Mouse (Mus musculus) limb, embryonic 14.5 days (tissue): ENCODE data around the gene Hoxa5. TPM values are rescaled to one million over a fixed set of nuclear protein-coding genes. Genes with fewer than 3 reads are reported as not detected.
A peak's percentile ranks its signal among the peaks of the same experiment; 100 is the strongest.

Source experiments
- ATAC-seq: fragments of 200-750 bp; cut with Nextera tagmentation; 2 replicates; pipeline ENCODE4 v1.8.0; 2017; ENCODE audit warnings: low read depth, moderate number of reproducible peaks, moderate TSS enrichment; ENCODE audit not compliant: low FRiP score
- DNase-seq: peaks from one replicate; pipeline ENCODE4 v3.0.0-alpha.2; 2015; ENCODE audit warnings: low spot score
- H3K27ac ChIP-seq: fragments of 300-500 bp; sonication (generic); replicated peaks from 2 replicates; pipeline ENCODE4 v1.5.1; 2014; ENCODE audit warnings: low read depth, mild to moderate bottlenecking, low read length, moderate library complexity, mixed read lengths
- H3K27me3 ChIP-seq: fragments of 300-500 bp; sonication (generic); 2 replicates; pipeline ENCODE4 v1.6.1; 2014; ENCODE audit warnings: low read length, mixed read lengths; ENCODE audit not compliant: control insufficient read depth, insufficient read depth
- H3K36me3 ChIP-seq: fragments of 300-500 bp; sonication (generic); 2 replicates; pipeline ENCODE4 v1.6.1; 2014; ENCODE audit warnings: mild to moderate bottlenecking, low read length, moderate library complexity, mixed read lengths; ENCODE audit not compliant: control insufficient read depth, insufficient read depth
- H3K4me1 ChIP-seq: fragments of 300-500 bp; sonication (generic); 2 replicates; pipeline ENCODE4 v1.6.1; 2014; ENCODE audit warnings: antibody characterized with exemption, low read length, mixed read lengths; ENCODE audit not compliant: control insufficient read depth, insufficient read depth
- H3K4me2 ChIP-seq: fragments of 300-500 bp; sonication (generic); replicated peaks from 2 replicates; pipeline ENCODE4 v1.6.1; 2014; ENCODE audit warnings: low read depth, mild to moderate bottlenecking, low read length, moderate library complexity; ENCODE audit not compliant: severe bottlenecking
- H3K4me3 ChIP-seq: fragments of 300-500 bp; sonication (generic); replicated peaks from 2 replicates; pipeline ENCODE4 v1.5.1; 2014; ENCODE audit warnings: low read length
- H3K9ac ChIP-seq: fragments of 300-500 bp; sonication (generic); 2 replicates; pipeline ENCODE4 v1.6.1; 2014; ENCODE audit warnings: mild to moderate bottlenecking, low read depth, low read length, moderate library complexity; ENCODE audit not compliant: severe bottlenecking
- H3K9me3 ChIP-seq: fragments of 300-500 bp; sonication (generic); 2 replicates; pipeline ENCODE4 v1.6.1; 2016; ENCODE audit warnings: low read length; ENCODE audit not compliant: control insufficient read depth
- POLR2A ChIP-seq: fragments of 200-500 bp; IDR thresholded peaks from 2 replicates; pipeline ENCODE4 v1.8.0; 2012; ENCODE audit warnings: inconsistent platforms, mild to moderate bottlenecking, moderate library complexity, borderline replicate concordance; ENCODE audit not compliant: insufficient read depth, insufficient read length; ENCODE audit errors: extremely low read depth
- WGBS: fragments of 180-500 bp; shearing (Covaris S2); extraction: QIAGEN DNeasy Blood & Tissue Kit; methylation state at CpG from one replicate; pipeline ENCODE4 v1.1.7; 2014; 5-methylcytosine and 5-hydroxymethylcytosine counted together
- polyA plus RNA-seq, 2 experiments: library from polyadenylated mRNA; depleted of rRNA in 1 of 2; stranded (reverse) in 1 of 2; unstranded in 1 of 2; fragments of >200 nt; fragmentation: Nextera tagmentation in 1 of 2; extraction: Ambion mirVana in 1 of 2; gene quantifications; 2 replicates each; pipeline versions ENCODE4 v1.2.1 to v1.2.3; 2012 to 2014

Gene Hoxa5
- polyA plus RNA-seq, 2 experiments = 3.4 to 11.0 TPM

GRCm38 (mm10) chr6:52206882-52207683, 2.7 kb upstream of the Hoxa5 start:
- Histone ChIP-seq H3K4me1 (peaks cover 64% of the 10 kb centered on the region), H3K9ac (no peak overlapping the region), H3K9me3 (no peaks in the 10 kb centered on the region), H3K27me3 (peaks cover 35% of the 10 kb centered on the region; the same call in 1 of the 2 replicates), H3K4me2 (peak overlapping the region; percentile 91), H3K4me3 (no peak overlapping the region), H3K36me3 (peaks cover 35% of the 10 kb centered on the region), H3K27ac (no peak overlapping the region)
- 34% methylated on average over 4 of the region's 4 CpGs for WGBS
- no peak for DNase-seq
- no peak for TF ChIP-seq POLR2A
- ATAC-seq = no peak

GRCm38 (mm10) chr6:52205638-52206621, 1.5 kb upstream of the Hoxa5 start:
- Histone ChIP-seq H3K27me3 (peaks cover 30% of the 10 kb centered on the region; the same call in 1 of the 2 replicates), H3K9ac (peak overlapping the region; percentile 25; the same call in 1 of the 2 replicates), H3K9me3 (no peaks in the 10 kb centered on the region), H3K4me2 (peak overlapping the region; percentile 91), H3K4me3 (peak overlapping the region; percentile 10), H3K4me1 (peaks cover 57% of the 10 kb centered on the region), H3K27ac (0 out of 2 replicates have a peak overlapping the region, but pooled peaks have one; percentile 38), H3K36me3 (peaks cover 39% of the 10 kb centered on the region)
- no peak for TF ChIP-seq POLR2A
- no peak for DNase-seq
- 21% methylated on average over 51 of the region's 55 CpGs for WGBS
- no peak for ATAC-seq

GRCm38 (mm10) chr6:52205221-52205620, 834 bp upstream of the Hoxa5 start:
- Histone ChIP-seq H3K27me3 (peaks cover 29% of the 10 kb centered on the region), H3K36me3 (peaks cover 39% of the 10 kb centered on the region), H3K9ac (0 out of 2 replicates have a peak overlapping the region, but pooled peaks have one; percentile 25), H3K27ac (0 out of 2 replicates have a peak overlapping the region, but pooled peaks have one; percentile 38), H3K9me3 (no peaks in the 10 kb centered on the region), H3K4me1 (peaks cover 59% of the 10 kb centered on the region), H3K4me2 (peak overlapping the region; percentile 91), H3K4me3 (peak overlapping the region; percentile 46)
- WGBS = 26% methylated on average over 14 of the region's 14 CpGs
- TF ChIP-seq POLR2A = no peak
- ATAC-seq (no peak), DNase-seq (no peak)

GRCm38 (mm10) chr6:52203371-52204049, 877 bp downstream of the Hoxa5 start:
- Histone ChIP-seq H3K27me3 (peaks cover 38% of the 10 kb centered on the region), H3K27ac (no peak overlapping the region), H3K4me3 (peak overlapping the region; percentile 46), H3K4me1 (peaks cover 46% of the 10 kb centered on the region), H3K36me3 (peaks cover 39% of the 10 kb centered on the region), H3K9ac (peak overlapping the region; percentile 56), H3K9me3 (no peaks in the 10 kb centered on the region), H3K4me2 (peak overlapping the region; percentile 91)
- DNase-seq (no peak), ATAC-seq (no peak)
- WGBS = 7% methylated on average over 37 of the region's 46 CpGs
- no peak for TF ChIP-seq POLR2A

- peaks cover 41% of the 10 kb centered on the region for H3K27me3 ChIP-seq
- peak overlapping the region; percentile 46 for H3K4me3 ChIP-seq
- 14% methylated on average over 10 of the region's 10 CpGs for WGBS
- no peak for DNase-seq
- peak overlapping the region; percentile 91 for H3K4me2 ChIP-seq
- no peak for TF ChIP-seq POLR2A
- H3K36me3 ChIP-seq = peaks cover 39% of the 10 kb centered on the region
- no peak overlapping the region for H3K27ac ChIP-seq
- ATAC-seq = no peak
- H3K9ac ChIP-seq = peak overlapping the region; percentile 56; the same call in 1 of the 2 replicates
- H3K9me3 ChIP-seq = no peaks in the 10 kb centered on the region
- H3K4me1 ChIP-seq = peaks cover 41% of the 10 kb centered on the region
These were observed 1.3 kb downstream of the Hoxa5 start for GRCm38 (mm10) chr6:52203121-52203370.
